Mouse (Mus musculus): ENCODE results near the gene Plekha7. TPM values are rescaled to one million over a fixed set of nuclear protein-coding genes. Genes with fewer than 3 reads are reported as not detected.

Plekha7 gene
- polyA plus RNA-seq, 1 experiment from 2014 or later, result 17.9 TPM

DNA sequence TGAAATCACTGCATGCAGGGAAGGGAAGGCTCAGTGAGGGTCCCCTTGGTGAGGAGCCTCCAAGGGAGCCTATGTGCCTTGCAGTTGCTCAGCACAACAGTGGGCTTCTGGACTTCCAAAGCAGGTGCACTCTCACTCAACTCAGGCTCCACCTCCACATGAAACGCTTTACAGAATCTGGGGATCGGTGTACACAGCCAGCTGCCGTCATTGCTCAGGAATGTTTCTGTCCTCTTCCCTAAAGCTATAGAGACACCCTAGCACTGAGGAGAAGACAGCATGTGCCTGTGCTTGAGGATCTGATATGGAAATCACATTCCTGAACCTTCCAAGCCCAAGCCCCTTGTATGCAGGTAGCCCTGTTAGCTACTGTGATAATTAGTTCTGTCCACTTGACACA, 120.7 kb downstream of the Plekha7 start:
- ATAC-seq (replicated peaks; ENCODE audit: low FRiP score) (no peak), DNase-seq (ENCODE audit: low spot score) (no peak)
- WGBS, result 86% methylated on average over 3 of the region's 3 CpGs
- Histone ChIP-seq H3K4me2 (ENCODE audit: low read depth, low read length, severe bottlenecking) (no peak overlapping the region), H3K9me3 (ENCODE audit: control insufficient read depth, low read length) (no peaks in the 10 kb centered on the region), H3K27ac (ENCODE audit: low read depth, low read length) (no peak overlapping the region), H3K27me3 (ENCODE audit: control insufficient read depth, insufficient read depth, low read length) (no peaks in the 10 kb centered on the region), H3K4me3 (ENCODE audit: low read depth, low read length) (no peak overlapping the region), H3K9ac (ENCODE audit: low read length) (no peak overlapping the region), H3K4me1 (replicated peaks; ENCODE audit: control insufficient read depth, insufficient read depth, low read length) (peaks cover 28% of the 10 kb centered on the region; the same call in 1 of the 2 replicates), H3K36me3 (ENCODE audit: control insufficient read depth, insufficient read depth, low read length) (no peaks in the 10 kb centered on the region)

DNA sequence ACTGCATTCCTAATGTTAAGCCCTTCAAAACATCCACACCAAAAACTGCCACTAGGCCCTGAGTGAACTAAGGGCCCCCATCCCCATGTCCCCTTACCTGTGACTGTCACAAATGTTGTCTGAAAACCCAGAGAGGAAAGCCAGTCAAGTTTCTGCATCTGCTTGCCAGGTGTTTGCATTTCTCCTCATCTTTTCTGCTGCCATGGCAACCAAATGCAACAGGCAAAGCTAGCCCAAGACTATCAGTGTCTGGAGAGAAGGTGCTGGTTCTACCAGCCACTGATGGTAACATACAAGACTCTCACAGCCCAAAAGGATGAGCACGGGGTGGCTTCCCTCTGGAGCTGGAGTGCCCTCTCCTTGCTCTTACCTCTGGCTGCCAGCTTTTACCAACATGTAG, 121.3 kb downstream of the Plekha7 start:
- no peak overlapping the region for H3K4me2 ChIP-seq (ENCODE audit: low read depth, low read length, severe bottlenecking)
- DNase-seq (ENCODE audit: low spot score), result no peak
- no peaks in the 10 kb centered on the region for H3K9me3 ChIP-seq (ENCODE audit: control insufficient read depth, low read length)
- H3K4me3 ChIP-seq (ENCODE audit: low read depth, low read length), result no peak overlapping the region
- 100% methylated on average over 1 of the region's 1 CpGs for WGBS
- H3K4me1 ChIP-seq (replicated peaks; ENCODE audit: control insufficient read depth, insufficient read depth, low read length), result peaks cover 29% of the 10 kb centered on the region; the same call in 1 of the 2 replicates
- H3K27me3 ChIP-seq (ENCODE audit: control insufficient read depth, insufficient read depth, low read length), result no peaks in the 10 kb centered on the region
- H3K27ac ChIP-seq (ENCODE audit: low read depth, low read length), result no peak overlapping the region
- H3K36me3 ChIP-seq (ENCODE audit: control insufficient read depth, insufficient read depth, low read length), result no peaks in the 10 kb centered on the region
- H3K9ac ChIP-seq (ENCODE audit: low read length), result no peak overlapping the region
- no peak for ATAC-seq (replicated peaks; ENCODE audit: low FRiP score)

DNA sequence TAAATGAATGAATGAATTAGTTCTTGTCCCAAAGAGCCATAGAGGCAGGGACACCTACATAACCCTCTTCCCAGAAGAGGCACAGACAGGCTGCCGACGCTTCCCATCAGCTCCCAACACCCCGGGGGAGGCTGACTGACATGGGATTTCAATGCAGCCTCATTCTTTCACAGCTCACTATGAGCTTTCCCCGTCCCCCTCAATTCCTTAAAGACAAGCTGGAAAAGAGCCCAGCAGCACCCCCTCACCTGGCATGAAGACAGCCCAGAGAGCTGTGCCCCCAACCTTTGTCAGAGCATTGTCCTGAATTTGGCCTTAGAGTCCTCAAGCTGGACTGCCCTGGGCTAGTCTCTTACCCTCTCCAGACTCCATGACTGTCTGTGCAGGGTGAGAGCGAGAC, 122.0 kb downstream of the Plekha7 start:
- 45% methylated on average over 5 of the region's 5 CpGs for WGBS
- Histone ChIP-seq H3K36me3 (ENCODE audit: control insufficient read depth, insufficient read depth, low read length) (no peaks in the 10 kb centered on the region), H3K9me3 (ENCODE audit: control insufficient read depth, low read length) (no peaks in the 10 kb centered on the region), H3K27ac (ENCODE audit: low read depth, low read length) (no peak overlapping the region), H3K4me2 (ENCODE audit: low read depth, low read length, severe bottlenecking) (no peak overlapping the region), H3K4me3 (ENCODE audit: low read depth, low read length) (no peak overlapping the region), H3K27me3 (ENCODE audit: control insufficient read depth, insufficient read depth, low read length) (no peaks in the 10 kb centered on the region), H3K4me1 (replicated peaks; ENCODE audit: control insufficient read depth, insufficient read depth, low read length) (peaks cover 23% of the 10 kb centered on the region; the same call in 1 of the 2 replicates), H3K9ac (ENCODE audit: low read length) (no peak overlapping the region)
- ATAC-seq (replicated peaks; ENCODE audit: low FRiP score) (no peak), DNase-seq (ENCODE audit: low spot score) (no peak)

GRCm38 (mm10) chr7:116184358-116185057, 123.7 kb downstream of the Plekha7 start:
- peak overlapping the region; percentile 31 for H3K27ac ChIP-seq (ENCODE audit: low read depth, low read length)
- no peaks in the 10 kb centered on the region for H3K27me3 ChIP-seq (ENCODE audit: control insufficient read depth, insufficient read depth, low read length)
- no peaks in the 10 kb centered on the region for H3K9me3 ChIP-seq (ENCODE audit: control insufficient read depth, low read length)
- no peak overlapping the region for H3K4me3 ChIP-seq (ENCODE audit: low read depth, low read length)
- DNase-seq (ENCODE audit: low spot score) (no peak), ATAC-seq (replicated peaks; ENCODE audit: low FRiP score) (peak; percentile 68; the same call in 1 of the 2 replicates)
- H3K4me2 ChIP-seq (ENCODE audit: low read depth, low read length, severe bottlenecking), result 0 out of 2 replicates have a peak overlapping the region, but pooled peaks have one; percentile 3
- H3K9ac ChIP-seq (ENCODE audit: low read length), result peak overlapping the region; percentile 2
- H3K36me3 ChIP-seq (ENCODE audit: control insufficient read depth, insufficient read depth, low read length), result no peaks in the 10 kb centered on the region
- H3K4me1 ChIP-seq (replicated peaks; ENCODE audit: control insufficient read depth, insufficient read depth, low read length), result peaks cover 16% of the 10 kb centered on the region; the same call in 1 of the 2 replicates
- 11% methylated on average over 11 of the region's 11 CpGs for WGBS

DNA sequence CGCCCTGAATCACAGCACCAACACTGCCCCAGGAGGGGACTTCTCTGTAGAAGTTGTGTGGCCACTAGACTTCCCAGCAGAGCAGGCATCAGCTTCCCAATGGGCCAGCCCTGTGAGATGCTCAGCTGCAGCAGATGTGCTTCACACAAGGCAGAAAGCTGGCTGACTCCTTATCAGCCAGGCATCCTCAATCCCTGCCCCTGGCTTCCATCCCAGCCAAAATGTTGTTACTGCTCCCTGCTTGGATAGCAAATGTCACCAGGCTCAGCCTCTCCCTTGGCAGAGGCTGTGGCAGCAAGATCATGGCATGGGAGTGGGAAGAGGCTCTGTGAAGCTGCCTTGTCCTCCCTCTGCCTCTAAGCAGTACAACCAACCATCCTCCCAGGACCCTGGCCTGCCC, 125.7 kb downstream of the Plekha7 start:
- Histone ChIP-seq H3K27me3 (ENCODE audit: control insufficient read depth, insufficient read depth, low read length) (no peaks in the 10 kb centered on the region), H3K4me1 (replicated peaks; ENCODE audit: control insufficient read depth, insufficient read depth, low read length) (peaks cover 16% of the 10 kb centered on the region; the same call in 1 of the 2 replicates), H3K27ac (ENCODE audit: low read depth, low read length) (no peak overlapping the region), H3K9me3 (ENCODE audit: control insufficient read depth, low read length) (no peaks in the 10 kb centered on the region), H3K4me2 (ENCODE audit: low read depth, low read length, severe bottlenecking) (no peak overlapping the region), H3K36me3 (ENCODE audit: control insufficient read depth, insufficient read depth, low read length) (no peaks in the 10 kb centered on the region), H3K4me3 (ENCODE audit: low read depth, low read length) (no peak overlapping the region), H3K9ac (ENCODE audit: low read length) (no peak overlapping the region)
- 95% methylated on average over 1 of the region's 1 CpGs for WGBS
- no peak for DNase-seq (ENCODE audit: low spot score)
- ATAC-seq (replicated peaks; ENCODE audit: low FRiP score), result no peak

GRCm38 (mm10) chr7:116181444-116181946, 126.7 kb downstream of the Plekha7 start:
- no peak for DNase-seq (ENCODE audit: low spot score)
- Histone ChIP-seq H3K9me3 (ENCODE audit: control insufficient read depth, low read length) (no peaks in the 10 kb centered on the region), H3K27me3 (ENCODE audit: control insufficient read depth, insufficient read depth, low read length) (no peaks in the 10 kb centered on the region), H3K4me1 (replicated peaks; ENCODE audit: control insufficient read depth, insufficient read depth, low read length) (peaks cover 16% of the 10 kb centered on the region; the same call in 1 of the 2 replicates), H3K4me2 (ENCODE audit: low read depth, low read length, severe bottlenecking) (no peak overlapping the region), H3K36me3 (ENCODE audit: control insufficient read depth, insufficient read depth, low read length) (no peaks in the 10 kb centered on the region), H3K27ac (ENCODE audit: low read depth, low read length) (no peak overlapping the region), H3K4me3 (ENCODE audit: low read depth, low read length) (no peak overlapping the region), H3K9ac (ENCODE audit: low read length) (no peak overlapping the region)
- WGBS, result 90% methylated on average over 5 of the region's 5 CpGs
- no peak for ATAC-seq (replicated peaks; ENCODE audit: low FRiP score)

- H3K4me2 ChIP-seq (ENCODE audit: low read depth, low read length, severe bottlenecking), result no peak overlapping the region
- no peaks in the 10 kb centered on the region for H3K36me3 ChIP-seq (ENCODE audit: control insufficient read depth, insufficient read depth, low read length)
- H3K27ac ChIP-seq (ENCODE audit: low read depth, low read length), result no peak overlapping the region
- H3K9me3 ChIP-seq (ENCODE audit: control insufficient read depth, low read length), result no peaks in the 10 kb centered on the region
- 90% methylated on average over 3 of the region's 3 CpGs for WGBS
- H3K4me1 ChIP-seq (replicated peaks; ENCODE audit: control insufficient read depth, insufficient read depth, low read length), result peaks cover 2% of the 10 kb centered on the region; the same call in 1 of the 2 replicates
- ATAC-seq (replicated peaks; ENCODE audit: low FRiP score), result no peak
- H3K27me3 ChIP-seq (ENCODE audit: control insufficient read depth, insufficient read depth, low read length), result no peaks in the 10 kb centered on the region
- no peak overlapping the region for H3K9ac ChIP-seq (ENCODE audit: low read length)
- no peak overlapping the region for H3K4me3 ChIP-seq (ENCODE audit: low read depth, low read length)
- no peak for DNase-seq (ENCODE audit: low spot score)
Measured at GRCm38 (mm10) chr7:116178916-116179315, 129.3 kb downstream of the Plekha7 start.

GRCm38 (mm10) chr7:116172774-116173173, 135.4 kb downstream of the Plekha7 start:
- H3K4me2 ChIP-seq (ENCODE audit: low read depth, low read length, severe bottlenecking), result no peak overlapping the region
- DNase-seq (ENCODE audit: low spot score), result no peak
- no peak overlapping the region for H3K4me3 ChIP-seq (ENCODE audit: low read depth, low read length)
- no peaks in the 10 kb centered on the region for H3K9me3 ChIP-seq (ENCODE audit: control insufficient read depth, low read length)
- 77% methylated on average over 10 of the region's 10 CpGs for WGBS
- H3K4me1 ChIP-seq (replicated peaks; ENCODE audit: control insufficient read depth, insufficient read depth, low read length), result 0 out of 2 replicates have a peak, but pooled peaks cover 2% of the 10 kb centered on the region
- no peak overlapping the region; the same call in 1 of the 2 replicates for H3K9ac ChIP-seq (ENCODE audit: low read length)
- H3K27ac ChIP-seq (ENCODE audit: low read depth, low read length), result no peak overlapping the region
- no peaks in the 10 kb centered on the region; the same call in 1 of the 2 replicates for H3K36me3 ChIP-seq (ENCODE audit: control insufficient read depth, insufficient read depth, low read length)
- ATAC-seq (replicated peaks; ENCODE audit: low FRiP score), result no peak
- no peaks in the 10 kb centered on the region for H3K27me3 ChIP-seq (ENCODE audit: control insufficient read depth, insufficient read depth, low read length)

Measured in forebrain, embryonic 11.5 days (tissue).